Mouse (Mus musculus): ENCODE data around the gene Ltbp3.

GRCm38 (mm10) chr19:5741641-5742240, 1.0 kb downstream of the Ltbp3 start:
- TF ChIP-seq GATA1 (IDR thresholded peaks at IDR 0.05; ENCODE audit: low read length) (no peak), TAL1 (IDR thresholded peaks at IDR 0.05; ENCODE audit: low read length) (no peak)

Data from erythroblast, embryonic 14.5 days (primary cell).